Mouse (Mus musculus): Measurements from ENCODE around the gene Wfdc1.

DNA sequence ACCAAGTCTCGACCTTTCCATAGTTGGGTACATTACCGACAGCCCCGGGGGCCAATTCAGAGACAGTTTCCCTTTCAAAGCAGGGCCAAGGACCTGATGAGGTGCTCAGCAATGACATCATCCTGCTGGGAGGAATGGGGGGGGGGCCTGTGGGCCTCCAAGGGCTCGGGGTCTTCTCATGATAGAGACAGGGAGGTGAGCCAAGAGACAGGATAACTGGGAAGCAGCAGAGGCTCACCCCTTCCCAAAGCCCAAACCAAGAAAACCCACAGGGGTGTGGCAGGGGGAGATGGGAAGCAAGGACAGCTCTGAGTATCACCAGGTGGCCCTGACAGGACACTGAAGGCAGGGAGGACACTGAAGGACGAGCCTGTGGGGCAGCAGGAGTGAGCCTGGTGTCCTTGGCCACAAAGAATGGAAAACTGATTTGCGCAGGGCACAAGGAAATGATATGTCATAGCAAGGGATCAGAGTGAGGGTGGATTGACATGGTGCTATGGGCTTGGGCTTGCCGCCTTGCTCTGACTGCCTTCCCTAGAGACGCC, 62.3 kb downstream of the Wfdc1 start:
- TF ChIP-seq JUND (IDR thresholded peaks at IDR 0.05; ENCODE audit: low read depth, low read length) (no peak), EP300 (IDR thresholded peaks at IDR 0.05; ENCODE audit: low read depth in 1 of 2, low read length in 2 of 2) (no peak), E2F4 (IDR thresholded peaks at IDR 0.05; ENCODE audit: borderline replicate concordance, low read depth, low read length) (no peak), ZMIZ1 (IDR thresholded peaks at IDR 0.05; ENCODE audit: low read depth, low read length) (no peak), POLR2A (IDR thresholded peaks at IDR 0.05; ENCODE audit: control insufficient read depth in 1 of 2, insufficient read depth in 1 of 2, low read depth in 1 of 2, low read length in 2 of 2, poor library complexity in 1 of 2) (no peak), CTCF (IDR thresholded peaks at IDR 0.05 in 2 of 3, conservative IDR thresholded peaks at IDR 0.05 in 1 of 3; ENCODE audit: control insufficient read depth in 1 of 3, insufficient read depth in 1 of 3, low read depth in 2 of 3, low read length in 3 of 3, poor library complexity in 1 of 3, severe bottlenecking in 1 of 3) (no peak), USF1 (IDR thresholded peaks at IDR 0.05; ENCODE audit: low read depth, low read length) (no peak), ZC3H11A (IDR thresholded peaks at IDR 0.05; ENCODE audit: low read depth, low read length) (no peak), CHD1 (IDR thresholded peaks at IDR 0.05; ENCODE audit: low read depth, low read length) (no peak), TBP (IDR thresholded peaks at IDR 0.05; ENCODE audit: low read depth, low read length) (no peak), BHLHE40 (IDR thresholded peaks at IDR 0.05; ENCODE audit: borderline replicate concordance, low read depth, low read length) (no peak)

All from MEL (cell line).